Mouse (Mus musculus) left cerebral cortex, adult 18-20 months (tissue): ENCODE data around the gene Helb. TPM values are rescaled to one million over a fixed set of nuclear protein-coding genes. Genes with fewer than 3 reads are reported as not detected.
"Not testable (repeated sequence)": the region's sequence is repeated elsewhere in the genome, so short reads cannot be mapped to it uniquely, and the experiment has no call there.

Experiments used
- DNase-seq, 2 experiments: peaks; one replicate each; pipeline ENCODE4 v3.0.0; 2021 to 2022; ENCODE audit warnings: low spot score in 2 of 2, mixed read lengths in 1 of 2
- long read RNA-seq, 2 experiments: library from polyadenylated mRNA; stranded (forward); transcript quantifications; one replicate each; pipeline ENCODE4 v2.0.0; 2021
- total RNA-seq, 2 experiments: library from RNA; stranded (reverse); gene quantifications; 2 replicates each; pipeline ENCODE4 v1.2.3; 2021

Helb gene
- 1 to 10 TPM; 2.7 to 3.0 TPM for total RNA-seq
- long read RNA-seq, experiment 1: 0 reads
- long read RNA-seq, experiment 2: 0 reads

DNA sequence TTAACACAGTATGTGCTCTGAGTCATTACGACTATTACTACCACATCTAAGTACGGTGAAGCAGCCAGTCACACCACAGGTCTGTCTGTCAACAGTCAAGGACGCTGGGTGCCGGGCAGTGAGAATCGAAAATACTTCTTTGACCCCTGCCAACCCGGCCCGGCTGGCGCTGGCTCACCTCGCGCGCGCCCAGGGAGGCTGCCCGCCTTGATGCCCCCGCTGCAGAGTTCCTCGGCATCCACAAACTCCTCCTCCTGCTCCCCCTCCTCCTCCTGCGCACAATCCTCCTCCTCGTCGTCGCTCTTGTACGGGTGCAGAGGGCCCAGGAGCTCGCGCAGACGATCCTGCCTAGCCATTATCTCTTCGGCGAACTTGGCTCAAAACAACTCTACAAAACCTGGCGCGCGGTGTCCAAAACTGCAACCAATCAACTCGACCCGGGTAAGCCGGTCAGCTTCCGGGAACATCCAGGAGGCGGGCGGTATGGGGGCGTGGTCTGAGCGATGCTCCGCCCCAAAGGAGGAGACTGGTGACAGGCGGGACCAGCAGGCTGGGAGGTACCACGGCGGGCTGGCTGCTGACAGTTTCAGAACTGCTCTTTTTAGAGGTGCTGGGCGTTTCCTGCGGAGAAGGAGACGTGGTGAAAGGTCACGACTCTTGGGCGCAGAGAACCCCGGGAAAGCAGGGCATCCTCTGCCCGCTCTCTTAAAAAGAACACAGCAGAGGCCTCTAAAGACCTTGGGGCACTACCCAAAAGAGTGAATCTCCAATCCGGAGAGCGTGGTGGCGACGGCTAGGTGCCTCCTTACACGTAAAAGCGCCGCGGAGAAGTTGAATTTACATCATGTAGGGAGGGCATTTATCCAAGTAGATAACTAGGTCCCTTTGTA lies at the start of gene Helb:
Gene Helb, minus strand, starts transcription at position 481 of the 890 bp plus-strand sequence.
- DNase-seq: peak; percentile 95

DNA sequence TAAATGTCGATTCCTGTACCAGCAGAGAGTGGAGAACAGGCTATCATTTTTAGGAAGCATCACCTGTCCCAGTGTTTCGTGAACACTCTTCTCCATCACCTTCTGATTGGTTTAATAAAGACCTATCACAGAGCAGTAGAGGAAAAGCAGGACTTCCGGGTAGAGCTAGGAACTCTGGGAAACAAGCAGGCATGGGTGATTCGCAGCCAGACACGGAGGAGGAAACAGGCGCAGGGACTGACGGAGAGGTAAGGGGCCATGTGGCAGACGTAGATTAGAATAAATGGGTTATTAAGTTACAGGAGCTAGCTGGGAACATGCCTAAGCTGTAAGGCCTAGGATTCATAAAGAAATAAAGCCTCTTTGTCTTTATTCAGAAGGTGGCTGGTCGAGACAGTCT lies 47.7 kb upstream of the Helb start:
- no peak for DNase-seq

DNA sequence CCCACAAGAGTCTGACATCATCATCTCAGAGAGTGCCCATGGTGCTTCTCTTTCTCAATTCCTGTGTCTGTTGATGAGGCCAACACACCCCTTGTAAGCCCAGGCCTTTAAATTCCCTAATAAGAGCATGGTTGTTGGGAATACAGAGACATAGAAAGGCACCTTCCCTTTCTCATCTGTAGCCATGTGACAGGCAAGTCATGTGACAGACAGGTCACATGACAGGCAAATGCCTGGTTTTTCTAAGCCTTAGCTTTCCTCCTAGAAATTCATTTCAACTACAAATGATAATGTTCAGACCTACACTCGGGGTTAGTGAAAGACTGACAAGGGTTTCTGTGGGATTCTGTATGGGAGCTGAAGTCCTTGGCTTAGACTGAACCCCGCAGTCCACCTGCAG lies 41.1 kb upstream of the Helb start:
- DNase-seq: no peak

- DNase-seq: no peak
Observed at GRCm38 (mm10) chr10:120151672-120152071, 38.9 kb upstream of the Helb start.

DNA sequence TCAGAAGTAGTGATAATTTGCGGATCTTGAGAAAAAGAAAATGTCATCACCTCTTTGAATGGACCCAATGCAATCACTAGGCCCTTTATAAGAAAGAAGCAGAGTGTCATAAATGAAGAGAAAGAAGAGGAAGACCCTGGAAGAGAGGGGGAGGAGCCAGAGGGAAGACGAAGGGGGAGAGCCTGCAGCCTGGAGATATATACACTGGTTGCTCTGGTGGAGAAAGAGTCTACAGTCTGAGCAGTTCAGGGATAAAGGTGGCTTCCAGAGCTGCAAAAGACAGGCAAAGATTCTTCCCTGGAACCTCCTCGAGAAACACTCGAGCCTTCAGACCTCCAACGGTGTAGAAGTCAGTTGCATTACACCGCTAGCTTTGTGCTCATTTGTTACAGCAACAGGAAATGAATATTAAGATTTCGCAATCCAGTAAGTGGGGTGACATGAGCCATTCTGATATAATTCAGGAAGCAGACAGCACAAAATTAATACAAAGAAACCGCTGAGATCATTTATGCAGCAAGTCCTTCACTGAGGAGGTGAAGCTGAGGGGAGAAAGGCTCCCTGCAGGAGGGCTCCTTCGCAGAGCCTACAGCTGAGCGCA lies 28.2 kb upstream of the Helb start:
- no peak for DNase-seq

GRCm38 (mm10) chr10:120140193-120140592 lies 27.4 kb upstream of the Helb start:
- DNase-seq: no peak

- DNase-seq: no peak
Observed at GRCm38 (mm10) chr10:120136020-120136562, 23.3 kb upstream of the Helb start.

- DNase-seq: no peak
Observed at GRCm38 (mm10) chr10:120133697-120134096, 20.9 kb upstream of the Helb start.

DNA sequence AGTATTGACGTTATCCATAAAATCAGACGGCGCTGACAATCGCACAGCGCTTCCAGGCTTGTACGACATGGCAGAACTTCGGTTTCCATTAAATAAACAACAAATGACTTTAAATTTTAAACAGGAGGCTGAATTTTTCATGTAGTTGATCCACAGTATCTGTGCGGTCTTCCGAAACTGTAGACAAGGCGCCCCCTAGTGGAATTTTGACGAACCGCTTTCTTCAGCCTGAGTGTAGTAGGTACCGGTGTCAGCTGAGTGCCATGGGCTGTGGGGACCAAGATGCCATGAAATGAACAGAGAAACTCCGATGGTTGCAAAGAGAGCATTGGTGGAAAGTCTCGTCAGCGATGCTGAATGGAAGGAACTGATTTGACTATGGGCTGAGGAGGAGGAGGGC lies 17.8 kb upstream of the Helb start:
- DNase-seq: peak; percentile 53 to 69

DNA sequence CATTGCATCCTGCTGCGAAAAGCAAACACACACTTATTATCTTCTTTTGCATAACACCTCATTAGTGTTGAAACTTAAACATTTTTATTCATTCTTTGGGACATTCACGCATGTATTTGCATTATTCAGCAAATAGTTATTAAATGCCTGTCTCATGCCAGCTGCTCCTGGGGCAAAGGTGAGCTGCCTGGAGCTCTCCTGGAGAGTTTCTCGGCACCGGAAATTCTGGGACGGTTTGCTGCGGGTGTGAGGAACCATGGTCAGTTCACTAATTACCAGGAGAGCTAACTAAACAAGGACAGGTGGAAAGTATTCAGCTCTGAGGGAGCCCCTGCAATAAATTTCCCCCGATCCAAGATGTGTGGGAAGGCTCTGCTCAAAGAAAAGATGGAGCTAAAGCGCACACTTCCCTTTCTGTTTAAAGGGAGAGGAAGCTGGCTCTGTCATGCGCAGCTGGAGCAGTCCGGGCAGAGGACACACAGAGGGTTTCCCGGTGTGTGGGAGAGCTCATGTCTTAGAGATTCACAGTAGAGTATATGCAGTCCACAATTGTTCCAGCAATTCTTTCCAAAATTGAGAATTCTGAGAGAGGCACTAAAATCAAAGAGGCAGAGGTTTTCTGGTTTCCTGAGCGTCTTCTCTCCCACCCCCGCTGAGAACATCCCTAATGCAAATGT lies 16.0 kb upstream of the Helb start:
- no peak for DNase-seq

GRCm38 (mm10) chr10:120125465-120125857 lies 12.7 kb upstream of the Helb start:
- DNase-seq: no peak

DNA sequence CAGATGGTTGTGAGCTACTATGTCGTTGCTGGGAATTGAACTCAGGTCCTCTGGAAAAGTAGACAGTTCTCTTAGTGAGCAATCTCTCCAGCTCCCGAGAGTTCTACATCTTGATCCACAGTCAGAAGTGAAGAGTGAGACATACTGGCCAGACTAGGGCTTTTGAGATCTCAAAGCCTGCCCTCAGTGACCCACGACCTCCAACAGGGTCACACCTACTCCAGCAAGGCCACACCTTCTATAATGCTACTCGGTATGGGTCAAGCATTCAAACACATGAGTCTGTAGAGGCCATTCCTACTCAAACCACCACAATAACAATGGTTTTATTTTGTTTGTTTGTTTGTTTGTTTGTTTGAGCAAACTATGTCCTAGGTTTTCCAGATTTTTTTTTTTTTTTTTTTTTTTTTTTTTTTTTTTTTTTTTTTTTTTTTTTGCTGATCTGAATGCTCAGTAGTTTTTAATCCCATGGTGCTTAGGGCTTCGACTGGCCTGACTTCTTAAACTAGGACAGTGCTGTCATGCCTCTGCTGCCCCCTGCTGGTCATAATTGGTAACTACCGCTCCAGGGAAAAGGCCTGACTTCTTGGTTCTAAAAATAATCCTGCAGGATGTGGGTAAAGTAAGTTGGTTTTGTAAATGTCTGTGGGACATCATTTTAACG lies 12.1 kb upstream of the Helb start:
- peak; percentile 83 to 89 for DNase-seq

- no peak for DNase-seq
Observed at GRCm38 (mm10) chr10:120123721-120124120, 10.9 kb upstream of the Helb start.

DNA sequence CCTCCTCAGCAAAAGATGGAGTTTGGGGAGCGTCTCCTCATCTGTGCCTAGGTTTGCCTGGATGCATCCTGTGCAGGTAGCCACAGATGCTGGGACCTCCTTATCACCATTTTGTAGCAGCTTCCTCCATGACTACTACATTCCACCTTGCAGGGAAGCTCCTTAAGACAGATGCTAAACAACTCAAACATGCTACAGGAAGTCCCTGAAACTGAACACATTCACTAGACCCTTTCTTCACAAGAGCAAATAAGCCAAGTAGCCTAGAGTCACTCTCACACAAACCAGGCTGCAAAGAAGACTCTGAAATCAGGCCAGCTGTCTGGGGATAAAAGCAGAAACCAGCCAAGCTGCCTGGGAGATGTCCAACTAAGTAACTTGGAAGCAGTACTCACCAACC lies 2.5 kb upstream of the Helb start:
- no peak for DNase-seq

DNA sequence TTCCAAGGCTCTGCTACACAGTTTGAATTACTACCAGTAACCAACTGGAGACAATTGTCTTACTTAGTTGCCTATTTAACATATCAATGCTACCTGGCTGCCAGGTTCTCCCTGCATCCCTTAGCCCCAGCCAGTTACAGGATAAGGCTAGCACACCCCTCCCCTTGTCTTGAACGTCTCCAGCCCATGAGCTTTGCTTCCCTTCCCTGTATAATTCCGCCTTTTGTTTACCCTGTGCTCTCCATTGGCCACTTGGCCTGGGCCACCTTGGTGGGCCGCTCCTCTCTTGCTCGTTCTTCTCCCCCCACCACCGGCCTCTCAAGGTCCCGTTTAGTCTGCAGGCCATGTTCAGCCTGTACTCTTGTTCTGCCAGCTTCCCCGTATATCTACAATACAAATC lies 1.7 kb upstream of the Helb start:
- no peak for DNase-seq

DNA sequence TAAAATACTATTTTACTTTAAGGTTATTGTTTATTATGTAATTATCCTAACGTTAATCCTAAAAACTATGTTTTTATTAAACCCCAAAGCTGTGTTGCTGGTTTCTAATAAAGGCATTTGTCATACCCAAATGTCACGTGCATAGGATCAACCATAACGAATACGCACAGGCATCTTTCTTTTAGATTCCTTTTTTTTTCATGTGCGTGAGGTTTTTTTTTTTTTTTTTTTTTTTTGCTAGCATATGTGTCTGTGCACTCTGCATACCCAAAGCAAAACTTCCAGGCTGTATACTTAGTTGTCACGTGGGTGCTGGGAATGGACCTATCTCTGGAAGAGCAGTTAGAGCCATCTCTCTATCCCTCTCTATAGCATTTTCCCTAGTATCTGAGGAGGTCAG lies 1.2 kb upstream of the Helb start:
- no peak for DNase-seq

DNA sequence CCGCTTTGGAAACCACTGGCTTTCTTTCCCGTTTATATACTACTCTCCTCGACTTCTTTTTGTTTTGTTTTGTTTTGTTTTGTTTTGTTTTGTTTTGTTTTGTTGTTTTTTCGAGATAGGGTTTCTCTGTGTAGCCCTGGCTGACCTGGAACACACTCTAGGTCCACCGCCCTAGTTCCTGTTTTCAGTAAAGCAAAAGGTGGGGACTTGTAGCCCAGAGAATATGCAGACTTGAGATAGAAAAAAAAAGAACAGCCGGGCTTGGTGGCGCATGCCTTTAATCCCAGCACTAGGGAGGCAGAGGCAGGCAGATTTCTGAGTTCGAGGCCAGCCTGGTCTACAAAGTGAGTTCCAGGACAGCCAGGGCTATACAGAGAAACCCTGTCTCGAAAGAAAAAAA lies 695 bp upstream of the Helb start:
- DNase-seq: not testable (repeated sequence)

DNA sequence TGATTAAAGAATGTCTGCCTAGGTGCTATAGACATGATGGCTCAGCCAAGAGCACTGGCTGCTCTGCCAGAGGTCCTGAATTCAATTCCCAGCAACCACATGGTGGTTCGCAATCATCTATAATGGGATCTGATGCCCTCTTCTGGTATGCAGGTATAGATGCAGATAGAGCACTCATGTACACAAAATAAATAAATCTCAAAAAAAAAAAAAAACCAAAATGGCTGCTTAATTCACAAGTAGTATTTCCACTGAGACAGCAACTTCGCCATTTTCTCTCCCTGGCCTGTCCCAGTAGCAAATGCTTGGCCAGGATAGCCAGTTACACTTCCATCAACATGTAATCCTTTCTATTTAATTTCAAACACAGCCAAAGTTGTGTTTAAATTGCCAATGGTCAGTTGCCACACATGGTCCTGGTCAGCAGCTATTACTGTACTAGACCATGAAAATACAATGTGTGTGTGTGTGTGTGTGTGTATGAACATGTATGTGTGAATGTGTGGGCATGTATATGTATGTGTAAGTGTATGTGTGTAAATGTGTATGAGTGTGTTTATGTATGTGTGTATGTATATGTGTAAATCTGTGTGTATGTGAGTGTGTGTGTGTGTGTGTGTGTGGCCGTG lies 982 bp downstream of the Helb start:
- DNase-seq: no peak

DNA sequence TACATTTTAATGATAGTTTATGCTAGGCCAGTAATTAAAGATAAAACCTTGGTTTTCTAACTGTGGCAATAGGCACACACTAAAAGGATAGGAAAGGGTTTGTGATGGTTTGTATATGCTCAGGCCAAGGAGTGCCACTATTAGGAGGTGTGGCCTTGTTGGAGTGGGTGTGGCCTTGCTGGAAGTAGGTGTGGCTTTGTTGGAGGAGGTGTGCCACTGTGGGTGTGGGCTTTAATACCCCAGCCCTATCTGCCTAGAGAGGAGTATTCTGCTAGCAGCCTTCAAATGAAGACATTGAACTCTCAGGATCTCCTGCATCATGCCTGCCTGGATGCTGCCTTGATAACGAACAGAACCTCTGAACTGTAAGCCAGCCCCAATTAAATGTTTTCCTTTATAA lies 12.0 kb downstream of the Helb start:
- DNase-seq: no peak

- no peak for DNase-seq
Observed at GRCm38 (mm10) chr10:120097564-120097963, 15.2 kb downstream of the Helb start.

- DNase-seq: no peak
Observed at GRCm38 (mm10) chr10:120095716-120096115, 17.1 kb downstream of the Helb start.
